Mouse (Mus musculus) thymus, postnatal 14 days (tissue): ENCODE data around the gene Serinc5.
"Not testable (repeated sequence)": the region's sequence is repeated elsewhere in the genome, so short reads cannot be mapped to it uniquely, and the experiment has no call there.

Source experiments
- DNase-seq: peaks from one replicate; pipeline ENCODE4 v3.0.0; 2021

Gene Serinc5

DNA sequence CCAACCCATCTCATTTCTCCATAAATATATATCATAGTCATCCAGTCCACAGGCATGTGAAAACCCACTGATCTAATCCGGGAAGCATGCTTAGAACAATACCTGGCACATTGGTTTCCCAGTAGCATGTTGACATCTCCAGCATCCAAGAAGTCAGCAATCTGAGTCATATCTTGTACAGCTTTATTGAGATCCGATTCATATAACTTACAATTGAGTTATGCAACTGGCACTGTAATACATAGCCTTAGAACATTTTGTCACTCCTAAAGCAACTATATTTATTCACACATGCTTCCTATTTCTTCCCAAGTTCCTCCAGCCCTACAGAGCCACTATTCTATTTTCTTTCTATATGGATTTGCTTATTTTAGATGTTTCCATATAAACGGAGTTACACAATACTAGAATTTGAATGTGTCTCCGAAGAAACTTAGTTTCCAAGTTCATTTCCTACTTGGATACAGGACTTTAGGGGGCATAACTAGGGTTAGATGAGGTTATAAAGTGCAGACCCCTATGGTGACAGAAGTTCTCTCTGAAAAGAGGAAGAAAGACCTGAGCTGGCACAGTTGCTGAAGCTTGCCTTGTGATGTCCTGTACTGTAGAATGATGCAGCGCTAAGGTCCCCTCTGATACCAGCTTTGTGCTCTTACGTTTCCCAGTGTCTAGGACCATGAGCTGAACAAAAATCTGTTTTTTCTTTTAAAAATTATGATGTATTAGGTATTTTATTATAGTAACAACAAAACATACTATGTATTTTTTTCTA lies 57.5 kb downstream of the Serinc5 start:
- no peak for DNase-seq

DNA sequence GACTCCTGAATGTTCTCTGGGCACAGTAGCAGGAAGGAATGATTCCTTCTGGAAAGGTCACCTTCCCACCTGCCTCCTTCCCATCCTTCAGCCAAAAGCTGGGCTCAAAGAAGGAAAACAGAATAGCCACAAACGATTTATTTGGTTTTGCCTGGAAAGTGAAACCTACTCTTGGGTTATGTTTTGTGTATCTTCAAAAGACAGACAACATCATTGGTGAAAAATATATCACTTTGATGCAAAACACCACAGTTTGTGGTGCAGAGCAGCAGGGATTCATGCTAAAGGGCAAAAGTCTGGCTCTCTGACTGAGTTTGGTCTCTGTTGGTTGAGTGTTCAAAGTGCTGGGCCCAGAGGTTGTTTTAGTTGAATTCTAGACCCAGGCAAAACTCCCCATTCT lies 60.8 kb downstream of the Serinc5 start:
- DNase-seq, result no peak

DNA sequence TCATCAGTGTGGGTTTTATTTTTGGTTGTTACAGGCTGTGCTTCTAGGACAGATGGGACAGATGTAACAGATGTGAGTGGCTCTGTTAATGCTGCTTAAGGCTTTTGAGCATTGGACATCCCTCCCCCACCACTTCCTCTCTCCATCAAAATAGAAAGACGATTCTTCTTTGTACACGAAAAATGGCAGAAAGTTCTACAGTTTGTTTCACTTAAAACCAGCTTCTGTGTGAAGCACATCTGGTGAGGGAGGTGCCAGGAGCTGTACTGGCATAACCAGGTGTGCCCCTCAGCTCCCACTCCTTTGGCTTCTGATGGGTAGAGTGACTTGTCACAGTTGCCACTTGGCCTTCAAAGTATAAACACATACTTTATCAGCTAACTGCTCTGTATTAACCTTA lies 63.8 kb downstream of the Serinc5 start:
- peak; percentile 75 for DNase-seq

DNA sequence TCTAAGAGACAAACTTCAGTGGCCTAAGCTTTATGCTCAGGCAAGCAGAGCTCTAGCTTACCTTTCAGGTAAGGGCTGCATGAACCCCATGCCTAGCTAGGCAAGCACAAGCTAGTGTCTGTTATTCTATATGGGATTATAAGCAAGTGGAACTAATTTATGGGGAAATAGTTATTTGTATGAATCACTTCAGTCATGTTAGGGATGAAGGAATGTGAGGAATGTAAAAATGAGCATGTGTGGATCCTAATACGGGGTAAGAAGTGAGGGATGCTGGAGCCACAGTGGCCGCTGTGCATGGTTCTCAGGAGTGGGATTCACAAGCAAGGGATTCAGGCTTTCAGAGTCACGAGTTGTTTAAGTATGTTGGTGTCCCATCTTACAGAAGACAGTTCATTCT lies 64.4 kb downstream of the Serinc5 start:
- DNase-seq, result no peak

DNA sequence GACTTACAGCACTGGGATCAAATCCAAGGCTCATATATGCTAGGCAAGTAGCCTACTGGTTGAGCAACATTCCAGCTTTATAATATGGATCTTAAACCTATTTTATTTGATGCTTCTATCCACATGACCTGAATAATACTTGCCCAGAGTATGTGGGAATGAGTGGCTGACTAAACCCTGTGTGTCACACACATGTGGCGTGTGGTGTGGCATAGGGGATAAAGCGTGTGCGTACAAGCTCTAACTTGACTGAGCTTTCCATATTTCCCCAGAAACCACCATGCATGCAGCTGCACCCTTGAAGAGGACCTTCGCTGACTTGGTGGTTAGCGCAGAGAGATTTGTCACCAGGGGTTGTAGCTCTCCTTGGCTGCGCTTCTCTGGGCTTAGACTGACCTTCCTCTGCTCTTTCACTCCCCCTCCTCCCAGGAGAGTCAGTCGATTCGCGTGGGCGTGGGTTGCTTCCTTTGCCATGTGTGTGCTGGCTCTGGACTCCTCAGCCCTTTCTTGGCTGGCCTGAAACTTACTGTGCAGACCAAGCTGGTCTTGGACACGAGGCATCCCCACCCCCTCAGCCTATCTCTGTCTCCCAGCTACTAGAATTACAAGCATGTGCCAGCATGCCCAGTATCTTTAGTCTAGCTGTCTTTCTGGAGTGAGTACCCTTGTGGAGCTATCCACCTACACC lies 65.2 kb downstream of the Serinc5 start:
- peak; percentile 43 for DNase-seq

DNA sequence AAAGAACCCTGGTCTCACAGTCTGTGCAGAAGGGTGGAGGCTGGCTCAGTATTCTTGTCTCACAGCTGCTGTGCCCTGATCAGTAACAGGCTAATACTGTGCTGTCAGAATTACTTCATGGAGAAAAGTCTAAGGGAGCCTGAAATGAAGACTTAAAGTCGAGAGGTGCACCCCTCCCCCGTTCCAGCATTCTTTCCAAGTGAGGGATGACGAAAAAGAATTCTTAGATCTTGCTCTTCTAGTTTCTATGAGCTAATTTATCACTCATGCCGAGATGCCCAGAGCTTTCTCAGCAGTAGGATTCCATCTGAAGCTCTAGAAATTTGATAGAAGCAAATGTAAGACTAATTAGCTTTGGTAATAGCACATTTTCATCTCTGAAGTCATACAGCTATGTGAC lies 66.8 kb downstream of the Serinc5 start:
- DNase-seq, result no peak

DNA sequence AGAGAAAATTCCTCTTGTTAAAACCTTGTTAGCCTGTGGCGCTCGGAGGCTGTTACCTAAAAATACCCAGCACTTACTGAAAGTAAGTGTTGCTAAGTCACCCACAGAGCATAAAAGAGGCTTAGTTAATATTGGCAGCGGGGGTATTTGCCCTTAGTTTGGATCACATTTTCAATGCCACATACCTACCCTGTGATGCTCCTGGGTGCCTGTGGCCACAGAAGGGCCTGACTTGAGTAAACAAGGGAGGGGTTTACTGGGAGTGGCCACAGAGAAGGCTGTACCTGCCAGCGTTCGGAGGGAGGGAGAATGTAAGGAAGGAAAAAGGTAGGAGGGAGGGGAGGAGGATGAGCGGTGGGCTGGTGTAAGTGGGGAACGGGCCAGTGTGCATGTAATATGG lies 68.8 kb downstream of the Serinc5 start:
- no peak for DNase-seq

DNA sequence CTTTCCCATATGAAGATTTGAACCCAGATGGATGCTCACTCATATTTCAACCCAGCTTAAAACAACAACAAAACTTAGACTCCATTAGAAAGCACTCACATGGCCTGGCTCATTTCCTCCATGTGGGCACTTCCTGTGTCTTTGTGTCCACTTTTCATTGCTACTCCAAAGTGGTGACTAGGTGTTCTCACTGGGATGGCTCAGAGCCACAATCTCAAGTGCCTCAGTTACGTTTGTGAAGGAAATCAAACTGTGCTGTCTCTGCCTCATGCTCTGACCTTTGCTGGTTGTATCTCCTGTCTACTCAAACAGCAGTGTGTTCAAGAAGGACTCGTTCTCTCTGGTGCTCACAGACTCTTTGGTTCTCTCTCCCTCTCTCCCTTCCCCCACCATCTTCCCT lies 70.7 kb downstream of the Serinc5 start:
- no peak for DNase-seq

DNA sequence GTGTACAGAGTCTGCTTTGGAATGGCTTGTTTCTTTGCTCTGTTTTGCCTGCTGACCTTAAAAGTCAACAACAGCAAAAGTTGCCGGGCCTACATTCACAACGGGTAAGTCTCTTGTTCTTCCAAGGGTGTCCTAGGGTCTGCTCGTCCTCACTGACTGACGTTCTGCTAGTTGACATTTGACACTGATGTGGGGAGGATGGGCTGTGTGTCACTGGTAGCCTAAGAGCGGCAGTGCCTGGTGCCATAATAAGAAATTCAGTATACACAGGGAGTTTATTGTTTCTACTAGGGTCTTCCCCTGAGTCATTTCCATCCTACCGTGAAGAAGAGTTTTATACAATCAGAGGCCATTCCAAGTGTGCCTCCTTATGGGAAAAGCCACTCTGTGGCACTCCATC lies 71.9 kb downstream of the Serinc5 start:
- no peak for DNase-seq

DNA sequence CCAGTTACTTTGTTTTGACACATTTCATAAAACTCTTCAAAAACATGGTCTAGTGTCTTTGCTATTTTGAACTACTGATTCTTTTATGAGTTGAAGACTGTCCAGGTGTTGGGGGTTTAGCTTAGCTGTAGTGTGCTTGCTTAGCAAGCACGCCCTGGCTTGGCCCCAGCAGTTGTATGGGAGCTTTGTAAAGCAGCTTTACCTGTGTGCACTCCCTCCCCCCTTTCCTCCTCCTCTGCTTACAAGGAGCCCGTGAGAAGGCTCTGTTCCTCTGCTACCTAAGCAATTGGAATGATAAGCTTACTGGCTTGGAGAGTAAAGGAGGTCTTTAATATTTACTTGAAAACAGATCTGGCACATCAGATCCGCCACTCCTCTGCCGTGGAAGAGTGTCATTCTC lies 72.6 kb downstream of the Serinc5 start:
- DNase-seq, result peak; percentile 66

DNA sequence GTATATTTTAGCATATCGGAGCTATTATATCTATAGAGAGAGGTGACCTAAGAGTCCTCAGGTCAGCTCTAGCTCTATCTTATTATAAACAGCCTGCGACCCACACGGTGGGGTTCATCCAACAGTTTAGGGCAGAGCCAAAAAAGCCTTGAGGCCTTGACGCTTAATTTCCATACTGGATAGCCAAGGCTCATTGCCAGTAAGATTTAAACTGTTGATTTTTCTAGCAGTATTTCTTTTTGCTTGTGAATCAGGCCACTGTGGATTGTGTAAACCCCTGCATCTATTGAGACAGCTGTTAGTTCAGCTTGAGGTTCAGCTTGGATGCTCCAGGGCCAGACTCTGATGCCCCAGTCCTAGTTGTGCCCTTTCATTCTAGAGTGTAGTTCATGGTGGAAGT lies 73.4 kb downstream of the Serinc5 start:
- no peak for DNase-seq

DNA sequence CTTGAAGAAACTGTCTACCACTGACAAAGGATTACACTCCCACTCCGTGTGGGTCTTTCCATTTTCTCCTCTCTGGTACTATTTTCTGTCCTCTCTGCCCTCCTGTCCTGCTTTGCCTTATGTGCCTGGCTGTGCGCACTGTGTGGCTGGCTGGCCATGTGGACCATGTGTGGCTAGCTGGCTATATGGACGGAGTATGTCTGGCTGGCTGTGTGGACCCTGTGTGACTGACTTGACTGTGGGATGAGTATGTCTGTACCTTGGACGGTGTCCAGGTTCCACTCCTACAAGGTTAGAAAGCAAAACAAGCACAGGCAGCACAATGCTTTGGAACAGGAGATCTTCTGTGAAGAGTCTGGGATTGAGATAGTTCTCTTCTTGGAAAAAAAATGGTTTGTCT lies 74.4 kb downstream of the Serinc5 start:
- DNase-seq, result no peak

DNA sequence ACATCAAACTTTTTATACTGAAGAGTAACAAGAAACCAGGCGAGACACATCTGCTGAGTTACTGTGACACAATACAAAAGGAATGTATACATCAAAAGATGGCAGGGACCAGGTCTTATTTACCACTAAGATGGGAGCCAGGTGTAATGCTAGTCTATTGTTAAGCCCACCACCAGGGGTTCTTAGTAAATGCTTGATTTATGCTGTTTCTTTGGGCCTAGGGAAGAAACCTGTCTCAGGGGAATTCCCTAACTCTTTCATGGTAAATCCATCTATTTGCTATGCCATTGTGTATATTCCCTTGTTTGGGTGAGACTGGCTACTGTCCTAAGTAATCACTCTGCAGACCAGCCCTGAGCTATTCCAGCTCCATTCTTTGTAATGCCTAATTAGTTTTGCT lies 76.3 kb downstream of the Serinc5 start:
- DNase-seq, result not testable (repeated sequence)

DNA sequence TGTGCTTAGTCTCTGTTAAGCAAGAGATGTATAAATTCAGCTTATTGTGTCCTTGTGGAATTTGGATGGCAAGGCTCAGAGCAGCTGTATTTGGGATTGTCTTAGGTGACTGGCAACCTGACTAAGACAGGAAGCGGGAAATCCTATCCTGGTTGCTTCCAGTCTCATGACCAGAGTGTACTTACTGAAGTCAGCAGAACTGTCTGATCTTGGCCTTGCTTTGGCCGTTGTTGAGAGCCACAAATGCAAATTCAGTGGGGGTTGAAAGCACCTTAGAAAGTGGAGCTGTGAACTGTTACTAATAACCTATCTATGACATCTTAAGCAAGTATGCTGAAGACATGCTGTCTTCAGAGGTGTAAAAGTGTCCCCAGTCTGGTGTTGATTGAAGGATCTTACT lies 78.2 kb downstream of the Serinc5 start:
- no peak for DNase-seq

DNA sequence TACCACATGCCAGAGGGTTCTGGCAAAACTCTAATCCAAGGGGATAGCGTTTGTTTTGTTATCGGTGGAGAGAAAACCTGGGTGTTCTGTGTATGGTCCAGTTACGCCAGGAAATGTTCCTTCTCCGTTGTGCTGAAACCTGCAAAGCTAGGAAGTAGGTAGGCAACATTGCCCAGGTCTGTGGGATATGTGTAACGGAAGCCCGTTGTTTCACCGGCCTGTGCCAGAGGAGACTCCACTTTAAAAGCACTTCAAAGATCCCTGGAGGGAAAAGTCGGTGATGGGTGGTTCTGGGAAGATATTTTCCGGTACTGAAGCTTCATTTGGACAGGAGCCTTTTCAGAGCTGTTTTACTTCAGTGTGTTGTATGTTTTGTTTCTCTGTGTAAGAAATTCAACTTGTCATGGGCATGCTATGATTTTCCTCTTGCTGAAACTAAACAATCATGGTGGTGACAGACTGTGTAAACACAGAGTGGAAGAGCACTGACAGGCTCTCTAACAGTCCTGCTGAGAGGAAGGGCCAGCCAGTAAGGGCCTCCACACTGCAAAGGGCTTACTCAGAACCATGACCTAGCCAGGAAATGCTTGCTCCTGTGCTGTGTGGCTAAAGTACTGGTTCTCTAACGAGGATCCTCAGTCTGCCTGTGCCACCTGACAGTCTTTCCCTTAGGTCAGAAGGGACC lies 83.1 kb downstream of the Serinc5 start:
- no peak for DNase-seq

DNA sequence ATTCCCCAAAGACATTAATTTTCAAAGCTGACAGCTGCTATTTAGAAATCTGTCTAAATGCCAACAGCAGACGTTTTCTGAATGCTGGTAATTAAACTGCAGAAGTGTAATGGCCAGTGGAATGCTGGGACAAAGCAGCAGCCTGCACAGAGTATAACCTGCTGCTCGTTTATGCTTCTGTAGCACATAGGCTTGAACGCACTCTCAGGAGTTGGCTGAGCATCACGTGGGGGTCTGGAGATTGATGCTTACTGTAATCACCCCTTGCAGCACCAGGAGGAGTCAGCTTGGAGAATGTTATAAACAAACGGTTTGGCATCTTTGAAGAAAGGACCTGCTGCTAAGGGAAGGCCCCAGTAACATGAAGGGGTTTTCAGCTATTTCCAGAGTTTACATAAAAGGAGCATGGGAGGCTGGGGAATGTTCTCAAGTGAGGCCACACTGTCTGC lies 85.6 kb downstream of the Serinc5 start:
- no peak for DNase-seq

DNA sequence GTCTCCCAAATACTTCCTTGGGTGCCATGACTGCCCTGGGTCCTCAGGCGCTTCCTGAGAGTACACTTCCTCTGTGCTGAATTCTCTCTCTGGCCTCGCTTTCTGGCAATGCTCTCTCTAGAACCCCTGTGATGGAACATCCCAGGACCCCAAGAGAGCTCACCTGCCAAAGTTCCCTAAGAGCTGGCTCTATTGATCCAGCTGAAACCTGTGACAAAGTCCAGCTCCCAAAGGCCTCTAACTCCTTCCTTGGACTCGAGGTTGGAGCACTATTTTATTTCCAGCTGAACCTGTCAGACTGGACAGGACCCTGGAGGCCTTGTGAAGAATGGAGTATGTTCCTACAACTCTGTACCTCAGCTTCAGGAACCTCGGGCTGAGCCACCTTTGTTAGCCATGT lies 86.2 kb downstream of the Serinc5 start:
- no peak for DNase-seq

DNA sequence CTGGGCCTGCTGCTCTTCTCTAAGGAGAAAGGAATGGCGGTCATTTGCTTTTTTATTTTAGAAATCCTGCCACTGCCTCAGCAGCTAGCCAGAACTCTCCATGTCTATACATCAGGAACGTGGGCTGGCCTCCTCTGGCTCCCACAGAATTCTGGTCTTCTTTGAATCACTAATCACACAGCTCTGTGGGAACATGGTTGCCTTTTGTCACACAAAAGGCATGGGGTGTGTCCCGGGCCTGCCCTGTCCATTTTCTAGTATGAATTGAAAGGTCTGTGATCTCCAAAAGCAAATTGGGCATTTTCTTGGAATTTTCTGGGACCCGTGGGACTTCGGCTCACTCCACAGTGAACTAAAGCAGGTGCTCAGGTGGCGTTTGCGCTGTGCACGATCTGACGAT lies 87.9 kb downstream of the Serinc5 start:
- no peak for DNase-seq

DNA sequence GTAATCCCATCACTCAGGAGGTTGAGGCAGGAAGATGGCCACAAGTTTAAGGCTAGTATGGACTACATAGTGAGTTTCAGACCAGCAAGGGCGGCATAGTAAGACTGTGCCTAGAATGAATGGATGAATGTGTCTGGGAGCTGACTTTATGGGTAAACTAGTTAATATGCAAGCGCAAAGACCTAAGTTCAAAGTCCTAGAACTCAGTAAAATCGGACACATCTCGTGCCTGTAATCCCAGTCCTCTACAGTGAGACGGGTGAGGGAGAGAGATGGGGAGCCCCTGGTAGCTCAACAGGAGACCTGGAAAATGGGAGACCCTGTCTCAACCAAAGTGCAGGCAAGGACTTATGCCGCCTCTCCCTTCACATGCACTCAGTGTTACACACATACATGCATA lies 88.5 kb downstream of the Serinc5 start:
- no peak for DNase-seq

DNA sequence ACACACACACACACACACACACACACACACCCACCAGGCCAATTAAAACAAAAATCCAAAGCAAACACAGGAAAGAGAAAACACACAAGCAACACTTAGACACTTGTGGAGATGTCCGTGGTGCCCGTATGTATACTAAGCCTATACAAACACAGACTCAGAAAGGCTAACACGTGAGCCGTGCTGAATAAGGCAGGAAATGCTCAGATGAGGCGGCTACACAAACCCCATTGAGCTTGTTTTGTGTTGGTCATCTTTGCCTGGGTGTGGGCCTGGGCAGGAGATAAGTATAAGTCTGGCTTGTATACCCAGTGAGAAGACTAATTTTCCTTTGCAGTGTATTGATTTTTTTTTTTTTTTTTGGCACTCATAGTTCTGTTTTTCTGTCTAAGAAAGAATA lies 91.1 kb downstream of the Serinc5 start:
- no peak for DNase-seq

DNA sequence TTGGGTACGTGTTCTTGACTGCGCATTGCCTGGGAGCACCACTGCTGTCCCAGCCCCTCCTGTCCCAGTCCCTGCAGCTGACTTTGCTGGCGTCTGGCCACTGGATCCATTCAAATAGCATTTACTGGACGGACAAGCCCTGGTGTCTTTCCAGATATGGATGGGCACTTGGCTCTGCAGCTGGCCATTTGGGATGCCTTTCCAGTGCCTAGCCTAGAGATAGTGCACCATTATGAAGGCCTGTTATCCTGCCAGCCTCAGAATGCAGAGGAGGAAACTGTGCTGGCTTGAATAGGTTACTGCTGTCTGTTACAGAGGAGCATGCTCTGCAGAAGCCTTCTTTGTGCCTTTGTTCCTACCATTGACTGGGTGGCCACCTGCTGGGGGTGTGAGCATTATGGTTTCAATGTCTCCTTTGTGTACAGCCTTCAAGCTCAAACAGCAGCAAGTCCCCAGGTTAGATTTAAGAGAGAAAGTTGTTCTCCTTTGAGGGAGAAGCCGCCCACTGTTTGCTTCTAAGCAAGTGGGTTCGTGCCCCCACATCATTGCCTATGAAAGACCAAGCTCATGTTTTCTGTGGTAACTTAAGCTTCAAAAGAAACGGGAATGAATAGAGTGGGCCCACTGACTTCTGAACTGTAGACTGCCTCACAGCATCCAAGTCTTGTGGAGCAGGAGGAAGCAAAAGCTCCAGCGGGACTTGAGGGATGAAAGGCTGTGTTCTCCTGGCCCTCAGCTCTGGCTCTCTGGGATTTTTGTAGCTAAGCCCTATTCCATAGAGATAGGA lies 92.5 kb downstream of the Serinc5 start:
- peak; percentile 80 for DNase-seq

DNA sequence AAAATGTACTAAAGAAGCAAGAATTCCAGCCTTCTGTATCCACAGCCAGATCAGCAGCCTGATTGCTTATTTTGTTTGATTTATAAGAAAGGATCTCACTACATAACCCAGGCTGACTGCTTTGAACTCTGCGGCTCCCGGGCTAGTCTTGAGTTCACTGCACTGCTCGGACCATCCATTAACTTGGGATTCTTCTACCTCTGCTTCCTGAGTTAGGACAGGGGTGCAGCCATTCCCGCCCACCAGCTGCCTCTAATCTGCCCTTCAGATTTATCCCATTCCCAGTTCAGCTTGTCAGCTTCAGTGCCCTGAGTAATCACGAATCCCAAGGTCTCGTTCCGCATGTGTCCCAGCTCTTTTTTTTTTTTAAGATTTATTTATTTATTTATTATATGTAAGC lies 93.3 kb downstream of the Serinc5 start:
- no peak for DNase-seq

DNA sequence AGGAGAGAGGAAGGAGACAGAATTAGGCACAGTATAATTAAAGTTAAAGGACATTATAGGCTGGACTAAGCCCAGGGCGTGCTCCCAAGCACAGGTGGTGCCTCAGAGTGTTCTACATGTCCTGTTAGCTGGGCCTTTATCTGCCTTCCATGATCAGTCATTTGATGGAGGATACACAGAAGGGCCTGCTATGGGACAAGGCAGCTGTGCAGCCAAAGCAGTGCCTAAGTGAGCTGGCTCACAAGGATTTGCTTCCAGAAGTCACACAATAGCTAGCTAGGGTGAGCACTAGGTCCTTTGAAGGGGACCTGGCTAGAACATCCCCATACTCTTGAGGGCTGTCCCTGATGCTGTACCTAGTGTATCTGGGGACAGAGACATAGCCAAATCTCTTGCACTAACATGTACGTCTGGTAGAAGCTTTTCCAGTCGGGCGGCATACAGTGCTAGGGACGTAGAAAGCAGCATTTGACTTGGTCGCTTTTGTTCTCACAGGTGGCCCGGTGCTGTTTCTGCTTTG lies 94.2 kb downstream of the Serinc5 start:
- no peak for DNase-seq
